Mouse (Mus musculus) Muller cell, postnatal 12 days (primary cell): ENCODE results near the gene Gm17631.
"Not testable (repeated sequence)": the region's sequence is repeated elsewhere in the genome, so short reads cannot be mapped to it uniquely, and the experiment has no call there.

Source experiments
- DNase-seq: peaks from one replicate; pipeline ENCODE4 v3.0.0-alpha.2; 2015; ENCODE audit errors: inconsistent ontology term

Gene Gm17631

GRCm38 (mm10) chr6:129862349-129862748, at the start of gene Gm17631:
Gene Gm17631 (plus strand): TSS chr6:129862649.
- DNase-seq, result not testable (repeated sequence)

- DNase-seq, result no peak
Observed at GRCm38 (mm10) chr6:129817731-129818130, 44.7 kb upstream of the Gm17631 start.

GRCm38 (mm10) chr6:129824004-129824403, 38.4 kb upstream of the Gm17631 start:
- no peak for DNase-seq

- no peak for DNase-seq
Observed at GRCm38 (mm10) chr6:129825559-129825958, 36.9 kb upstream of the Gm17631 start.

- no peak for DNase-seq
Observed at GRCm38 (mm10) chr6:129876549-129876948, 14.1 kb downstream of the Gm17631 start, which contains the start of gene Klra17. Gene Klra17 (minus strand): TSS chr6:129876672.

- no peak for DNase-seq
Observed at GRCm38 (mm10) chr6:129882525-129882924, 20.1 kb downstream of the Gm17631 start.
